Mouse (Mus musculus) olfactory bulb, adult 2 months (tissue): ENCODE measurements at regions not wholly inside any gene's neighbourhood (a gene's known extent, or its start where the extent isn't known, plus 50 kb on each side); places are given as distances from the start of the nearest gene placed in this dataset.

Experiments used
- CTCF ChIP-seq: fragments of 200-500 bp; IDR thresholded peaks from 2 replicates; pipeline ENCODE4 v1.5.1; 2012; ENCODE audit warnings: low read depth, mild to moderate bottlenecking, low read length, moderate library complexity; ENCODE audit not compliant: insufficient read depth
- POLR2A ChIP-seq: fragments of 200-500 bp; IDR thresholded peaks from 2 replicates; pipeline ENCODE4 v1.6.1; 2012; ENCODE audit warnings: mild to moderate bottlenecking, low read depth, low read length, moderate library complexity; ENCODE audit not compliant: insufficient read depth

- TF ChIP-seq CTCF (no peak), POLR2A (no peak)
Observed at GRCm38 (mm10) chr13:58494726-58495125, 91.6 kb upstream of the Hnrnpk start.
